Mouse (Mus musculus) kidney, adult 9 months (tissue): ENCODE results near the gene Rhox3a2.
"Not testable (repeated sequence)": the region's sequence is repeated elsewhere in the genome, so short reads cannot be mapped to it uniquely, and the experiment has no call there.

Source experiments
- DNase-seq: peaks from one replicate; pipeline ENCODE4 v3.0.0; 2022

Rhox3a2 gene

DNA sequence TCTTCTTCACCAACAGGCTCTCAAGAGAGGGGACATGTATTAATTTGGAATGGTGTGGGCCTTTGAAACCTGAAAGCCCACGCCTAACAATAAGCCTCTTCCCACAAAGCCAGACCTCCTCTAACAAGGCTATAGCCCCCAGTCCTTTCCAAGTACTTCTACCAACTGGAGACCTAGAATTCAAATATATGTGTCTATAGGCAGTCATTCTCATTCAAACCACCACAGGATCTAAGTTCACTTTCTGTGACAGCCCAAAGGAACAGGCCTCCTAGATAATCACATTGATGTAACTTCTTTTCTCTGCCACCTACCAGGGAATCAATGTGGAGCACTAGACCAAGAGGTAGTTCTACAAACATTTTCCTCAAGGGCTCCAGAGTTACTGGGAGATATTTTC is at the start of gene Rhox3a2:
Rhox3a2 (plus strand) TSS at position 301 of the 400 bp plus-strand sequence.
- not testable (repeated sequence) for DNase-seq

- not testable (repeated sequence) for DNase-seq
These were observed 10.7 kb downstream of the Rhox3a2 start, which contains the start of gene Rhox4a2 for GRCm38 (mm10) chrX:37390548-37390947. Gene Rhox4a2 (plus strand): TSS chrX:37390848.

DNA sequence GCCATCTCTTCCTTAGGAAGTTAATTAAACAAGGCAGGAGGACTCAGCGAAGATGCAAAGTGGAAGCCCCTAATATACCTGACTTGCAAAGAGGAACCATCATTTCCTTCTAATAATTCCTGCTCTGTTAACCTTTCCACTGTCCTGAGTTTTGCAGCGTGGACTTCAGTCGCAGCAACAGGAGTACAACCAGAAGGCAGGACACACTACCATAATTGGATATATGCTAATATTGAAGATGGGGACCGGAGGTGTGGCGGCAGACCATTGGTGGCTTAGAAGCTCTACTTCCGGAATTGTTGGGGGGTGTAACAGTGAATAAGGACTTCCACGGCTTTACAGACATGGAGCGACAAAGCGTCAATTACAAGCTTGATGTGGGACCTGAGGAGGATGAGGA is 31.9 kb downstream of the Rhox3a2 start, which contains the start of gene Rhox2b:
Rhox2b (plus strand) TSS at position 301 of the 400 bp plus-strand sequence.
- DNase-seq: not testable (repeated sequence)

- not testable (repeated sequence) for DNase-seq
These were observed 52.4 kb downstream of the Rhox3a2 start, which contains the start of gene Rhox4b for GRCm38 (mm10) chrX:37432194-37432593. Gene Rhox4b (plus strand): TSS chrX:37432494.
